Comparison of ENCODE assay signal across 17 mouse cellular contexts in the genomic region with DNA sequence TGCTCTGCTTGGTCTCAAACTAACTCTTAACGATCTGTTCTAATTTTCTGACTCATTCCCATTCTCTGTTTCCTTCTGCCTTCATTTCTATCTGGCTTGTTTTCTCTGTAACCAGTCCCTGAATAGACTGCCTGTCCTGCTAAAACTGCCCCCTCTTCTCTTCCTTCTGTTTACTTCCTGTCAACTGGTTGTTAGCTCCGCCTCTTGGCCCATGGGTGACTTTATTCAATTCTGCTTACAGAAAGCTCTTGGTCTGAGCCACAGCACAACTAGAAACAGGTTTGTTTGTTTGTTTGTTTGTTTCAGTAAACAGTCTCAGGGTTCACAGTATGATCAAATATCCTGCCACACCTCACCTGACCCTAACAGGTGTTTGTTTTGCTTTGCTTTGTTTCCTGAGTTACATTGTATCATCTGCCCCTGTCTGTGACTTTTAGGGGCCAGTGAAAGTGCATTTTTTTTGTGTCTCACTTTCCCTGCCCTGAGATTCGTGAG.
"Had no signal": no experiment of that assay in that cellular context is flagged by ENCODE, and none has a peak within 500 bp of the region (broad histone marks: within the 10 kb centered on the region; RNA-seq: fewer than 3 reads in every experiment).

No protein-coding gene starts in this region.

- DNase-seq: kidney, adult 11 months; layer of hippocampus, adult 9-11 months; layer of hippocampus, postnatal 36 days; liver, embryonic 13.5 days; lung, adult 2 months; midbrain, embryonic 14.5 days; right cerebral cortex, adult 18-20 months; right cerebral cortex, postnatal 14 days; right cerebral cortex, postnatal 4 days; thymus, adult 18-20 months; thymus, postnatal 14 days; thymus, postnatal 4 days had no signal

- H3K27ac ChIP-seq: layer of hippocampus, adult 2 months; left cerebral cortex, adult 2 months; liver, embryonic 13.5 days; midbrain, embryonic 10.5 days; stomach, postnatal 0 days had no signal

- H3K4me2 ChIP-seq: liver, embryonic 13.5 days had no signal

- H3K9ac ChIP-seq: liver, embryonic 13.5 days had no signal

- H3K9me3 ChIP-seq: liver, embryonic 13.5 days had no signal

- H3K27me3 ChIP-seq: liver, embryonic 13.5 days had no signal

- H3K4me3 ChIP-seq: layer of hippocampus, adult 2 months; left cerebral cortex, adult 2 months; liver, embryonic 13.5 days; megakaryocyte, embryonic 14.5 days; midbrain, embryonic 10.5 days had no signal

- H3K36me3 ChIP-seq: liver, embryonic 13.5 days had no signal
